Comparison of ENCODE assay signal across 13 mouse cellular contexts in the genomic region with DNA sequence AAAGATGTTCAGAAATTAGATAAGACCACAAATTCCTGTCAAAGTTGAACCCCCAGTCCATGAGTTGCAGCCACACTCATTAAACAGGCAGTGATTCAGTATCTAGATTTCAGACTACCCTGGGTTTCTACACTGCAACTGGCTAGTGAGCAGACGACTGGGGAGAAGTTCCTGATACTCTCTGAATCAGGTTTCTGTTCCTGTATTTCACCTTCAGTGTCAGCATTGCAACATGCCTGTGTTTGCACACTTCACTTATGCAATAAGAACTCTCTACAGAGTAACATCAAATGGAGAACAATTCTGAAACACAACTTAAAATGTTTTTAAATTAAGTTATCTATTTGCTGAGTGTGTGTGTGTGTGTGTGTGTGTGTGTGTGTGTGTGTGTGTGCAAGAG. TPM values are rescaled to one million over a fixed set of nuclear protein-coding genes. Genes with fewer than 3 reads are reported as not detected.
A peak's percentile ranks its signal among the peaks of the same experiment; 100 is the strongest.
DNase-seq lines count a peak whose midpoint lies in the region; ATAC-seq and TF ChIP-seq lines count a peak whose summit lies in the region.
"Had no signal": no experiment of that assay in that cellular context is flagged by ENCODE, and none has a peak within 500 bp of the region (broad histone marks: within the 10 kb centered on the region; RNA-seq: fewer than 3 reads in every experiment).

No protein-coding gene starts in this region.

- no peaks in the 10 kb centered on the region for H3K27me3 ChIP-seq in liver, embryonic 16.5 days (ENCODE audit: control insufficient read depth, insufficient read depth, low read depth, low read length)
- H3K27me3 ChIP-seq in myocyte (ENCODE audit: control insufficient read depth, insufficient read depth, insufficient read length) = no peaks in the 10 kb centered on the region
- no peaks in the 10 kb centered on the region for H3K27me3 ChIP-seq in kidney, embryonic 14.5 days (ENCODE audit: control insufficient read depth, insufficient read depth, low read length)
- H3K27me3 ChIP-seq: forebrain, embryonic 15.5 days; limb, embryonic 15.5 days; midbrain, embryonic 13.5 days; stomach, embryonic 15.5 days had no signal

- no peaks in the 10 kb centered on the region for H3K79me2 ChIP-seq in myocyte (ENCODE audit: control insufficient read depth, insufficient read depth)

- no peak for TF ChIP-seq POLR2A in myocyte (IDR thresholded peaks at IDR 0.05; ENCODE audit: insufficient read length, low read depth)

- 19% methylated on average over 1 of the region's 1 CpGs for WGBS in liver, embryonic 16.5 days (ENCODE audit: insufficient replicate concordance)
- WGBS in kidney, embryonic 14.5 days = 53% methylated on average over 1 of the region's 1 CpGs

- no peaks in the 10 kb centered on the region for H3K9me3 ChIP-seq in liver, embryonic 16.5 days (replicated peaks; ENCODE audit: control insufficient read depth, low read length)
- H3K9me3 ChIP-seq in kidney, embryonic 14.5 days (ENCODE audit: control insufficient read depth, low read length) = no peaks in the 10 kb centered on the region
- H3K9me3 ChIP-seq: forebrain, embryonic 15.5 days; limb, embryonic 15.5 days; midbrain, embryonic 13.5 days; stomach, embryonic 15.5 days had no signal

- H3ac ChIP-seq in myocyte (ENCODE audit: control insufficient read depth, insufficient read length) = no peak overlapping the region

- intact Hi-C loops in left cerebral cortex, postnatal 10 days (cut with DNase I) = no loop called here

- no peak overlapping the region; the same call in 1 of the 2 replicates for H3K27ac ChIP-seq in liver, embryonic 16.5 days (ENCODE audit: low read length)
- no peak overlapping the region for H3K27ac ChIP-seq in kidney, embryonic 14.5 days (ENCODE audit: low read depth, low read length)
- H3K27ac ChIP-seq: forebrain, embryonic 15.5 days; limb, embryonic 15.5 days; midbrain, embryonic 13.5 days; stomach, embryonic 15.5 days had no signal

- no peak overlapping the region for H3K9ac ChIP-seq in liver, embryonic 16.5 days (ENCODE audit: low read depth, low read length)
- H3K9ac ChIP-seq in kidney, embryonic 14.5 days (ENCODE audit: low read depth, low read length) = no peak overlapping the region
- H3K9ac ChIP-seq: forebrain, embryonic 15.5 days; limb, embryonic 15.5 days; midbrain, embryonic 13.5 days; stomach, embryonic 15.5 days had no signal

- H3K4me3 ChIP-seq in liver, embryonic 16.5 days (ENCODE audit: low read depth, low read length) = no peak overlapping the region
- H3K4me3 ChIP-seq in myocyte = no peak overlapping the region
- no peak overlapping the region for H3K4me3 ChIP-seq in kidney, embryonic 14.5 days (ENCODE audit: low read length)
- H3K4me3 ChIP-seq: forebrain, embryonic 15.5 days; limb, embryonic 15.5 days; midbrain, embryonic 13.5 days; stomach, embryonic 15.5 days had no signal

- peak; percentile 59 for DNase-seq in layer of hippocampus, adult 9-11 months
- DNase-seq in layer of hippocampus, postnatal 14 days (ENCODE audit: low spot score in 2 of 2) = no peak
- peak; percentile 5 for DNase-seq in adipocyte (ENCODE audit: low spot score)
- DNase-seq in left cerebral cortex, postnatal 10 days (ENCODE audit: extremely low spot score in 1 of 2, low spot score in 2 of 2) = no peak
- DNase-seq: cerebellum, postnatal 25 days; layer of hippocampus, postnatal 36 days had no signal

- ATAC-seq in liver, embryonic 16.5 days (ENCODE audit: low read depth) = peak; percentile 58; the same call in 1 of the 2 replicates
- ATAC-seq in kidney, embryonic 14.5 days (ENCODE audit: low FRiP score, low TSS enrichment) = no peak
- ATAC-seq: forebrain, embryonic 15.5 days; midbrain, embryonic 13.5 days had no signal

- H3K4me2 ChIP-seq in liver, embryonic 16.5 days (ENCODE audit: low read depth, low read length) = no peak overlapping the region
- H3K4me2 ChIP-seq in myocyte (ENCODE audit: low read depth) = no peak overlapping the region
- H3K4me2 ChIP-seq in kidney, embryonic 14.5 days (replicated peaks; ENCODE audit: low read depth, low read length) = no peak overlapping the region
- H3K4me2 ChIP-seq: forebrain, embryonic 15.5 days; limb, embryonic 15.5 days; midbrain, embryonic 13.5 days; stomach, embryonic 15.5 days had no signal

- H3K4me1 ChIP-seq in liver, embryonic 16.5 days (ENCODE audit: control insufficient read depth, low read depth, low read length) = no peaks in the 10 kb centered on the region; the same call in 1 of the 2 replicates
- no peaks in the 10 kb centered on the region for H3K4me1 ChIP-seq in kidney, embryonic 14.5 days (ENCODE audit: control insufficient read depth, insufficient read depth, low read length)
- H3K4me1 ChIP-seq: forebrain, embryonic 15.5 days; limb, embryonic 15.5 days; midbrain, embryonic 13.5 days; stomach, embryonic 15.5 days had no signal

- no peaks in the 10 kb centered on the region for H3K36me3 ChIP-seq in liver, embryonic 16.5 days (ENCODE audit: control insufficient read depth, insufficient read depth)
- no peaks in the 10 kb centered on the region for H3K36me3 ChIP-seq in myocyte (ENCODE audit: control insufficient read depth, insufficient read depth)
- no peaks in the 10 kb centered on the region for H3K36me3 ChIP-seq in kidney, embryonic 14.5 days (ENCODE audit: control insufficient read depth, insufficient read depth, low read length)
- H3K36me3 ChIP-seq: forebrain, embryonic 15.5 days; limb, embryonic 15.5 days; midbrain, embryonic 13.5 days; stomach, embryonic 15.5 days had no signal

TF ChIP-seq in myocyte, 11 proteins besides CTCF, POLR2A, EP300 and RAD21:
- no peak for TF ChIP-seq SRF (IDR thresholded peaks at IDR 0.05; ENCODE audit: control insufficient read depth, insufficient read length, low read depth)
- TF ChIP-seq CEBPB (IDR thresholded peaks at IDR 0.05; ENCODE audit: insufficient read depth, poor library complexity, severe bottlenecking) = 0 out of 2 replicates have a peak, but pooled peaks have one; percentile 20

RNA-seq across cellular contexts. Expression of a gene that starts 28.0 kb away (rescaled TPM):
- total RNA-seq in layer of hippocampus, postnatal 14 days (2021) = 10 to 100 TPM; 33.3 to 34.6 TPM
- 13.1 and 14.6 TPM in 2 replicates for polyA plus RNA-seq in liver, embryonic 16.5 days (2015; fragmentation: Nextera tagmentation; extraction: Ambion mirVana)
- 39.5 TPM for polyA plus RNA-seq in myocyte (2012; fragmentation: generic; extraction: Trizol)
- total RNA-seq in left cerebral cortex, postnatal 10 days (2021) = 10 to 100 TPM; 33.2 to 38.9 TPM
- polyA plus RNA-seq in kidney, embryonic 14.5 days (2014; fragmentation: Nextera tagmentation; extraction: Ambion mirVana) = 78.8 and 91.0 TPM in 2 replicates

RNA-seq across cellular contexts. Expression of a gene that starts 44.8 kb away (rescaled TPM):
- total RNA-seq in layer of hippocampus, postnatal 14 days (2021) = 10 to 100 TPM; 29.5 to 32.6 TPM
- polyA plus RNA-seq in liver, embryonic 16.5 days (2015; fragmentation: Nextera tagmentation; extraction: Ambion mirVana) = 15.3 and 16.1 TPM in 2 replicates
- 34.0 TPM for polyA plus RNA-seq in myocyte (2012; fragmentation: generic; extraction: Trizol)
- 10 to 100 TPM; 51.3 to 52.2 TPM for total RNA-seq in left cerebral cortex, postnatal 10 days (2021)
- polyA plus RNA-seq in kidney, embryonic 14.5 days (2014; fragmentation: Nextera tagmentation; extraction: Ambion mirVana) = 200 and 253 TPM in 2 replicates

RNA-seq across cellular contexts. Expression of a gene that starts 48.8 kb away (rescaled TPM):
- total RNA-seq in layer of hippocampus, postnatal 14 days (2021) = 10 to 100 TPM; 30.9 to 31.4 TPM
- polyA plus RNA-seq in liver, embryonic 16.5 days (2015; fragmentation: Nextera tagmentation; extraction: Ambion mirVana) = 9.8 and 11.0 TPM in 2 replicates
- polyA plus RNA-seq in myocyte (2012; fragmentation: generic; extraction: Trizol) = 2.4 TPM
- 10 to 100 TPM; 35.1 to 40.3 TPM for total RNA-seq in left cerebral cortex, postnatal 10 days (2021)
- 31.8 and 35.2 TPM in 2 replicates for polyA plus RNA-seq in kidney, embryonic 14.5 days (2014; fragmentation: Nextera tagmentation; extraction: Ambion mirVana)

RNA-seq across cellular contexts. Expression of a gene that starts 49.2 kb away (rescaled TPM):
- under 1 TPM; 0.25 to 0.31 TPM for total RNA-seq in layer of hippocampus, postnatal 14 days (2021)
- polyA plus RNA-seq in liver, embryonic 16.5 days (2015; fragmentation: Nextera tagmentation; extraction: Ambion mirVana) = 1.7 and 1.8 TPM in 2 replicates
- 0.72 TPM for polyA plus RNA-seq in myocyte (2012; fragmentation: generic; extraction: Trizol)
- under 1 TPM; 0.21 to 0.47 TPM for total RNA-seq in left cerebral cortex, postnatal 10 days (2021)
- polyA plus RNA-seq in kidney, embryonic 14.5 days (2014; fragmentation: Nextera tagmentation; extraction: Ambion mirVana) = 0.31 and 0.57 TPM in 2 replicates

Comparison
In these comparisons a context has a peak if more than half of its experiments do, and no peak if none do; other contexts are left out.
1. DNase-seq: peak in layer of hippocampus, adult 9-11 months (single experiment) and adipocyte (single experiment); none in layer of hippocampus, postnatal 14 days (0 of 2) and left cerebral cortex, postnatal 10 days (0 of 2).